Mouse (Mus musculus) liver, adult 2 months (tissue): ENCODE results near the gene Pla2g2f. TPM values are rescaled to one million over a fixed set of nuclear protein-coding genes. Genes with fewer than 3 reads are reported as not detected.

Source experiments
- DNase-seq: peaks from one replicate; pipeline ENCODE4 v3.0.0-alpha.2; 2011; ENCODE audit warnings: low read depth, low spot score; ENCODE audit errors: extremely low read depth
- H3K27ac ChIP-seq: fragments of 200-500 bp; replicated peaks from 2 replicates; pipeline ENCODE4 v1.5.1; 2012; ENCODE audit warnings: low read depth, mild to moderate bottlenecking, control low read depth, inconsistent platforms, low read length; ENCODE audit not compliant: insufficient read depth
- H3K27me3 ChIP-seq: fragments of 200-500 bp; 2 replicates; pipeline ENCODE4 v1.6.1; 2012; ENCODE audit warnings: mild to moderate bottlenecking, moderate library complexity, low read length, inconsistent platforms; ENCODE audit not compliant: control insufficient read depth, insufficient read depth
- H3K36me3 ChIP-seq: fragments of 200-500 bp; 2 replicates; pipeline ENCODE4 v1.6.1; 2012; ENCODE audit warnings: low read length, inconsistent platforms; ENCODE audit not compliant: control insufficient read depth, insufficient read depth
- H3K4me1 ChIP-seq: fragments of 200-500 bp; 2 replicates; pipeline ENCODE4 v1.6.1; 2011; ENCODE audit warnings: low read length; ENCODE audit not compliant: control insufficient read depth, insufficient read depth
- H3K4me3 ChIP-seq: fragments of 200-500 bp; 2 replicates; pipeline ENCODE4 v1.5.1; 2011; ENCODE audit warnings: low read depth, mild to moderate bottlenecking, control low read depth, low read length, moderate library complexity; ENCODE audit not compliant: insufficient read depth
- H3K79me2 ChIP-seq: fragments of 200-500 bp; 2 replicates; pipeline ENCODE4 v1.6.1; 2012; ENCODE audit warnings: inconsistent platforms, mild to moderate bottlenecking, low read length, moderate library complexity; ENCODE audit not compliant: control insufficient read depth, insufficient read depth
- H3K9ac ChIP-seq: fragments of 200-500 bp; 2 replicates; pipeline ENCODE4 v1.6.1; 2012; ENCODE audit warnings: low read depth, mild to moderate bottlenecking, control low read depth, inconsistent platforms, low read length
- CTCF ChIP-seq: fragments of 200-500 bp; IDR thresholded peaks from 2 replicates; pipeline ENCODE4 v1.5.1; 2011; ENCODE audit warnings: low read depth, low read length, control low read depth
- POLR2A ChIP-seq: fragments of 200-500 bp; IDR thresholded peaks from 2 replicates; pipeline ENCODE4 v1.6.1; 2011; ENCODE audit warnings: low read length, control low read depth; ENCODE audit not compliant: insufficient read depth; ENCODE audit errors: extremely low read depth
- WGBS: fragments of 180-500 bp; shearing (Covaris S2); methylation state at CpG from one replicate; pipeline ENCODE4 v1.1.7; 2018; 5-methylcytosine and 5-hydroxymethylcytosine counted together
- polyA plus RNA-seq: library from polyadenylated mRNA; depleted of rRNA; stranded (reverse); fragments of >200 nt; gene quantifications from 2 replicates; pipeline ENCODE4 v1.2.3, GENCODE M21; 2012; rRNA removed
- total RNA-seq: library from RNA; depleted of rRNA; stranded (reverse); fragments of >200 nt; gene quantifications from 2 replicates; pipeline ENCODE4 v1.2.3, GENCODE M21; 2014; rRNA removed

The Pla2g2f gene
- total and polyA plus RNA-seq, 2 experiments: not detected

DNA sequence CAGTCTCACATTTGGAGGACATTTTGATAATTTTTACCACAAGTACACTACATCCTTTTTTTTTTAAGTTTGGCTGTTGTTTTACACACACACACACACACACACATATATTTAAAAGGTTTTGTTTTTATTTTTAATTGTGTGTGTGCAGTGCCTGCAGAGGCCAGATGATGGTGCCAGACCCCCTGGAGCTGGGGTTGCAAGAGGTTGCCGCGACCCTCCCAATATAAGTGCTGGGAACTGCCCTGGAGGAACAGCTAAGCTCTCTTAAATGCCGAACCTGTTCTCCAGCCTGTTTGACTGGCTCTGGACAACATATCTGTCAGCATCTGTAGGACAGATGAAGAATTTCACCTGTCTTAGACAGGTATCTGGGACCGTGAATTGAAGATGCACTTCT lies 53.3 kb downstream of the Pla2g2f start:
- no peak overlapping the region for H3K27ac ChIP-seq
- no peak for TF ChIP-seq POLR2A
- TF ChIP-seq CTCF: no peak
- no peak overlapping the region for H3K4me3 ChIP-seq
- H3K9ac ChIP-seq: no peak overlapping the region
- no peaks in the 10 kb centered on the region for H3K27me3 ChIP-seq
- H3K4me1 ChIP-seq: no peaks in the 10 kb centered on the region
- WGBS: 87% methylated on average over 4 of the region's 4 CpGs
- DNase-seq: no peak
- H3K79me2 ChIP-seq: no peaks in the 10 kb centered on the region
- H3K36me3 ChIP-seq: no peaks in the 10 kb centered on the region

DNA sequence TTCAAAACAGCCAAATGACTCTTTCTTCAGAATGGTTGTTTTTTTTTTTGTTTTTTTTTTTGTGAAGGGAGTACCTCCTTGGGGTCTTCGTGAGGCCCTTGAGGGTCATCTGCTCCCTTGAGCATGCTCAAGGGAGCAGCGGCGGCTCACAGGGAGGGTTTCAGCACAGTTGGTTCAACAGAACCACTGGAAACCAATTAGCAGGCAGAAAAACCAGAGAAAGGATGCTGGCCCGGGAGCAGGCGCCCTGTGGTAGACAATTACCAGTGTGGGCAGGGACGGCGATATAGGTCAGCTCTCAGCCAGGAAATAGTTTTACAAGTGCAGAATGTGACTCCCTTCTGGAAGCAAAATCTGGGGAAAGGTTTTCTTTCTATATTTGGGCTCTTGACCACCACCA lies 53.8 kb downstream of the Pla2g2f start:
- Histone ChIP-seq H3K27me3 (no peaks in the 10 kb centered on the region), H3K27ac (no peak overlapping the region), H3K4me1 (no peaks in the 10 kb centered on the region), H3K79me2 (no peaks in the 10 kb centered on the region), H3K4me3 (no peak overlapping the region), H3K36me3 (no peaks in the 10 kb centered on the region), H3K9ac (no peak overlapping the region)
- TF ChIP-seq POLR2A (no peak), CTCF (no peak)
- DNase-seq: no peak
- WGBS: 65% methylated on average over 7 of the region's 7 CpGs

DNA sequence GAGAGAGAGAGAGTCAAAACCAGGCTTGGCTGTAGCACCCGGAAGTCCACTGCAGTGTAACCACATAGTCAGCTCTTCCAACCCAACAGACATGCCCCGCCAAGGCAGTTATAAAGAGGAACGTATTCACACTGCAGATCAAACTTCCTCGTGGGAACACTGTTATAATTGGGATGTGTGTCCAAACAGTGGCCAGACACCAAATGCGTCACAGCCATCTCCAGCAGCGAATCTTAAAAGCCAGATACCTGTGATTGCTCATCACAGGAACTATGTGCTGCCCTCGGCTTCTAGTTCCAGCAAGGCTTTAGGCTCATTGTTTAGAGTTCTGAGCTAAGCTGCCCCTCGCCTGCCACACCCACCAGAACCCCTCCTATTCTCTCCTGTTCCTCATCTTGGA lies 54.9 kb downstream of the Pla2g2f start:
- Histone ChIP-seq H3K36me3 (no peaks in the 10 kb centered on the region), H3K79me2 (no peaks in the 10 kb centered on the region), H3K4me1 (no peaks in the 10 kb centered on the region), H3K27ac (no peak overlapping the region), H3K9ac (no peak overlapping the region), H3K27me3 (no peaks in the 10 kb centered on the region), H3K4me3 (no peak overlapping the region)
- 61% methylated on average over 8 of the region's 8 CpGs for WGBS
- DNase-seq: no peak
- TF ChIP-seq CTCF (no peak), POLR2A (no peak)

DNA sequence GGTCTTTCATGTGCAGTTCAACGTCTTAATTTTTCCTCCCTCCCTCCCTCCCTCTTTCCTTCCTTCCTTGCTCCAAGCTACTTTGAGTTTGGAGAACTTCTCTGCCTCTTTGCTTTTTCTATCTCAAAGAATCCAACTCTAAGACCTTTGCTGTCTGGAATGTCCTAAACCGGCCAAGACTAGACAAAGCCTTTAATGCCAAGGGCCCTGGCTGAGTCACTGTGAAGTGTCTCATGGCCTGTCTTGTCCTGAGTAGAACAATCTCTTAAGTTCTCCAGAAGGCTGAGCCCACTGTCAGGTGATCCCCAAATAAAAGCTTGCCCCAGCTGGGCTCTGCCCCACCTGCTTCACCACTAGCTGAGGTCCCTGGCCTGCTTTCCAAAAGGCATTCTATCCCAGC lies 55.4 kb downstream of the Pla2g2f start:
- TF ChIP-seq CTCF (no peak), POLR2A (no peak)
- 59% methylated on average over 2 of the region's 2 CpGs for WGBS
- no peak for DNase-seq
- Histone ChIP-seq H3K4me3 (no peak overlapping the region), H3K79me2 (no peaks in the 10 kb centered on the region), H3K9ac (no peak overlapping the region), H3K36me3 (no peaks in the 10 kb centered on the region), H3K27me3 (no peaks in the 10 kb centered on the region), H3K4me1 (no peaks in the 10 kb centered on the region), H3K27ac (no peak overlapping the region)

DNA sequence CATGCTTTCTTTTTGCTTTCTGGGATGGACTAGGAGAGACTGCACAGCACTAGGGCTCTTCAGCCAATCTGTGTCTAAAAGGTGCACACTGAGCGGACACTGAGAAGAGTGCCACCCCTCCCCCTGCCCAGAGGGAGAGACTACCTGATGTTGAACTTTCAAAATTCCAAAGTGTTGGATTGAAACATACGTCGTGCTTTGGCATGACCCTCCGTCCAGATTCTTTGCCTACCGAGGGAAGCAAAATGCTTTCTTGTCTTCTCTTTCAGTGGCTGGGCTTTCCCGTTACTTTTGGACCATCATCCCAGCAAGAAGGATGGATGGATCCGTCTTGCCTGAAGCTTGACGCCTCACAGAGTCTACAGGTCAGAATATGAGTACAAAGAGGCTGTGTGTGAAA lies 56.3 kb downstream of the Pla2g2f start:
- no peaks in the 10 kb centered on the region for H3K27me3 ChIP-seq
- WGBS: 69% methylated on average over 8 of the region's 8 CpGs
- DNase-seq: no peak
- no peaks in the 10 kb centered on the region for H3K4me1 ChIP-seq
- no peak overlapping the region for H3K9ac ChIP-seq
- H3K79me2 ChIP-seq: no peaks in the 10 kb centered on the region
- no peak overlapping the region for H3K4me3 ChIP-seq
- no peak overlapping the region for H3K27ac ChIP-seq
- H3K36me3 ChIP-seq: no peaks in the 10 kb centered on the region
- TF ChIP-seq POLR2A (no peak), CTCF (no peak)

Other genes with a start within 250 kb of the Pla2g2f start
- gene Vwa5b1, start 121.7 kb downstream of the Pla2g2f start, total RNA-seq: not detected in 2 replicates
- gene Vwa5b1, start 121.7 kb downstream of the Pla2g2f start, polyA plus RNA-seq: not detected in 2 replicates
- not detected in 2 replicates for gene Pla2g2c, start 32.8 kb downstream of the Pla2g2f start, total RNA-seq
- not detected in 2 replicates for gene Pla2g2c, start 32.8 kb downstream of the Pla2g2f start, polyA plus RNA-seq
- gene Ubxn10, start 20.5 kb downstream of the Pla2g2f start, total RNA-seq: under 0.01 and 0.07 TPM in 2 replicates
- 0.05 and 0.06 TPM in 2 replicates for gene Ubxn10, start 20.5 kb downstream of the Pla2g2f start, polyA plus RNA-seq
- not detected in 2 replicates for gene Pla2g2d, start 18.1 kb upstream of the Pla2g2f start, total RNA-seq
- gene Pla2g2d, start 18.1 kb upstream of the Pla2g2f start, polyA plus RNA-seq: not detected in 2 replicates
- gene Pla2g5, start 105.9 kb upstream of the Pla2g2f start, total RNA-seq: 0.13 TPM in 1 of 2 replicates, not detected in the other
- gene Pla2g5, start 105.9 kb upstream of the Pla2g2f start, polyA plus RNA-seq: not detected in 2 replicates
- gene Gm13030, start 116.3 kb upstream of the Pla2g2f start, total RNA-seq: not detected in 2 replicates
- not detected in 2 replicates for gene Gm13030, start 116.3 kb upstream of the Pla2g2f start, polyA plus RNA-seq
- not detected in 2 replicates for gene Pla2g2e, start 120.3 kb upstream of the Pla2g2f start, total RNA-seq
- gene Pla2g2e, start 120.3 kb upstream of the Pla2g2f start, polyA plus RNA-seq: not detected in 2 replicates
- 4.1 and 5.6 TPM in 2 replicates for gene Otud3, start 156.3 kb upstream of the Pla2g2f start, total RNA-seq
- gene Otud3, start 156.3 kb upstream of the Pla2g2f start, polyA plus RNA-seq: 4.1 and 5.1 TPM in 2 replicates
- 5.5 and 13.4 TPM in 2 replicates for gene Rnf186, start 209.5 kb upstream of the Pla2g2f start, total RNA-seq
- gene Rnf186, start 209.5 kb upstream of the Pla2g2f start, polyA plus RNA-seq: 24.5 and 25.8 TPM in 2 replicates
- 10.2 and 12.6 TPM in 2 replicates for gene Tmco4, start 215.3 kb upstream of the Pla2g2f start, total RNA-seq
- gene Tmco4, start 215.3 kb upstream of the Pla2g2f start, polyA plus RNA-seq: 14.6 and 15.3 TPM in 2 replicates